Mouse (Mus musculus) gastrocnemius, postnatal 14 days (tissue): ENCODE data around the gene Man2c1. TPM values are rescaled to one million over a fixed set of nuclear protein-coding genes. Genes with fewer than 3 reads are reported as not detected.

ENCODE experiments used
- DNase-seq: peaks from one replicate; pipeline ENCODE4 v3.0.0; 2021; ENCODE audit warnings: mixed read lengths
- intact Hi-C: fragments of 180-260 bp; cut with DNase I; formaldehyde crosslinking; loops from one replicate; pipeline ENCODE4 v1.15.1; 2025; ENCODE audit warnings: low total_unique reads
- total RNA-seq, 2 experiments: library from RNA; stranded (reverse); gene quantifications; 2 replicates each; pipeline ENCODE4 v1.2.3; 2021

Man2c1 gene
- total RNA-seq, 2 experiments from 2014 or later = 32.8 to 36.2 TPM

- intact Hi-C loops = no loop called here
- no peak for DNase-seq
Measured at GRCm38 (mm10) chr9:57152331-57152730, 21.8 kb downstream of the Man2c1 start.

GRCm38 (mm10) chr9:57156383-57156782 lies 25.9 kb downstream of the Man2c1 start:
- intact Hi-C loops = no loop called here
- DNase-seq = no peak

GRCm38 (mm10) chr9:57156823-57157222 lies 26.3 kb downstream of the Man2c1 start:
- intact Hi-C loops = no loop called here
- no peak for DNase-seq

- intact Hi-C loops = no loop called here
- DNase-seq = no peak
Measured at GRCm38 (mm10) chr9:57157499-57157898, 27.0 kb downstream of the Man2c1 start.

GRCm38 (mm10) chr9:57158013-57158470 lies 27.6 kb downstream of the Man2c1 start, which contains the start of gene Commd4:
Commd4 (minus strand) TSS chr9:57158331.
- peak; percentile 92 for DNase-seq
- intact Hi-C loops = no loop called here

GRCm38 (mm10) chr9:57158506-57158905 lies 28.0 kb downstream of the Man2c1 start:
- DNase-seq = no peak
- intact Hi-C loops = no loop called here

- DNase-seq = no peak
- intact Hi-C loops = loop anchor here (10.0 kb wide), 1 partner anchor 52 kb away; no protein-coding TSS in a partner anchor
Measured at GRCm38 (mm10) chr9:57162496-57162895, 32.0 kb downstream of the Man2c1 start.

- no peak for DNase-seq
- intact Hi-C loops = loop anchor here (10.0 kb wide), 1 partner anchor 52 kb away; no protein-coding TSS in a partner anchor
Measured at GRCm38 (mm10) chr9:57163137-57163536, 32.6 kb downstream of the Man2c1 start.

- DNase-seq = no peak
- intact Hi-C loops = loop anchor here (10.0 kb wide), 1 partner anchor 49 kb away; no protein-coding TSS in a partner anchor
Measured at GRCm38 (mm10) chr9:57166173-57166572, 35.7 kb downstream of the Man2c1 start.

- intact Hi-C loops = loop anchor here (10.0 kb wide), 1 partner anchor 46 kb away; no protein-coding TSS in a partner anchor
- DNase-seq = no peak
Measured at GRCm38 (mm10) chr9:57168411-57168810, 37.9 kb downstream of the Man2c1 start.

Other genes starting within 250 kb of the Man2c1 start
- gene Snx33, start 202.3 kb upstream of the Man2c1 start, total RNA-seq = 1 to 10 TPM; 6.4 to 6.5 TPM
- 10 to 100 TPM; 40.1 to 43.1 TPM for gene Imp3, start 193.2 kb upstream of the Man2c1 start, total RNA-seq
- gene Snupn, start 179.8 kb upstream of the Man2c1 start, total RNA-seq = 1 to 10 TPM; 7.3 to 7.4 TPM
- gene Ptpn9, start 135.8 kb upstream of the Man2c1 start, total RNA-seq = 1 to 10 TPM; 8.6 to 9.2 TPM
- 10 to 100 TPM; 20.3 to 22.7 TPM for gene Sin3a, start 58.6 kb upstream of the Man2c1 start, total RNA-seq
- 1 to 10 TPM; 4.7 to 5.6 TPM for gene Neil1, start 17.6 kb downstream of the Man2c1 start, total RNA-seq
- gene Commd4, start 27.6 kb downstream of the Man2c1 start, total RNA-seq = 10 to 100 TPM; 22.1 to 24.4 TPM
- gene Trcg1, start 105.9 kb downstream of the Man2c1 start, total RNA-seq = not detected
- 1 to 10 TPM; 6.4 to 7.3 TPM for gene 1700017B05Rik, start 131.9 kb downstream of the Man2c1 start, total RNA-seq